In genomic region chr13:59910179-59911071, GRCm38 (mm10) we compare ENCODE assay signal across 12 mouse cellular contexts.
DNase-seq lines count a peak whose midpoint lies in the region; ATAC-seq and TF ChIP-seq lines count a peak whose summit lies in the region.
"Had no signal": no experiment of that assay in that cellular context is flagged by ENCODE, and none has a peak within 500 bp of the region (broad histone marks: within the 10 kb centered on the region; RNA-seq: fewer than 3 reads in every experiment).

No protein-coding gene starts in this region.

- H3K9me3 ChIP-seq in heart, embryonic 11.5 days (replicated peaks; ENCODE audit: control insufficient read depth, low read length): no peaks in the 10 kb centered on the region
- no peaks in the 10 kb centered on the region for H3K9me3 ChIP-seq in forebrain, embryonic 14.5 days (replicated peaks; ENCODE audit: control insufficient read depth, low read length)
- H3K9me3 ChIP-seq in hindbrain, postnatal 0 days (ENCODE audit: low read length): no peaks in the 10 kb centered on the region

- H3K27ac ChIP-seq in heart, embryonic 11.5 days (ENCODE audit: low read depth, low read length): no peak overlapping the region
- H3K27ac ChIP-seq in forebrain, embryonic 14.5 days (ENCODE audit: low read depth, low read length): peak overlapping the region; percentile 52
- no peak overlapping the region for H3K27ac ChIP-seq in hindbrain, postnatal 0 days
- H3K27ac ChIP-seq: liver, embryonic 14.5 days had no signal

- H3K36me3 ChIP-seq in heart, embryonic 11.5 days (ENCODE audit: control insufficient read depth, insufficient read depth, low read length): no peaks in the 10 kb centered on the region
- H3K36me3 ChIP-seq in forebrain, embryonic 14.5 days (ENCODE audit: control insufficient read depth, insufficient read depth, low read length): no peaks in the 10 kb centered on the region
- no peaks in the 10 kb centered on the region for H3K36me3 ChIP-seq in hindbrain, postnatal 0 days (ENCODE audit: insufficient read depth, low read length)

- no peak overlapping the region for H3K4me2 ChIP-seq in heart, embryonic 11.5 days
- H3K4me2 ChIP-seq in forebrain, embryonic 14.5 days (ENCODE audit: low read length): no peak overlapping the region
- H3K4me2 ChIP-seq in hindbrain, postnatal 0 days (ENCODE audit: low read depth, low read length): 0 out of 2 replicates have a peak overlapping the region, but pooled peaks have one; percentile 3

- DNase-seq in heart, adult 18-20 months: peak; percentile 22 to 37
- peak; percentile 56 for DNase-seq in Muller cell, postnatal 12 days (ENCODE audit: inconsistent ontology term)
- peak; percentile 56 for DNase-seq in forebrain, embryonic 14.5 days (ENCODE audit: low spot score)
- DNase-seq in hindbrain, postnatal 0 days (ENCODE audit: low spot score): peak; percentile 40
- no peak for DNase-seq in cerebellum, adult 18-20 months
- DNase-seq in adipocyte (ENCODE audit: low spot score): no peak
- DNase-seq: kidney, adult 2 months; right cerebral cortex, postnatal 14 days had no signal

- ATAC-seq in heart, embryonic 11.5 days (replicated peaks; ENCODE audit: insufficient number of reproducible peaks, low FRiP score, low TSS enrichment): no peak
- ATAC-seq in forebrain, embryonic 14.5 days: peak; percentile 50; the same call in 1 of the 2 replicates
- ATAC-seq in hindbrain, postnatal 0 days: peak; percentile 51; the same call in 1 of the 2 replicates
- ATAC-seq in CD4-positive, CD25-positive, alpha-beta regulatory T cell, adult 4 months: no peak

- 0 out of 2 replicates have a peak, but pooled peaks cover 5% of the 10 kb centered on the region for H3K4me1 ChIP-seq in heart, embryonic 11.5 days (ENCODE audit: control insufficient read depth, insufficient read depth, low read length)
- H3K4me1 ChIP-seq in forebrain, embryonic 14.5 days (ENCODE audit: control insufficient read depth, insufficient read depth, low read length): peaks cover 9% of the 10 kb centered on the region
- peaks cover 7% of the 10 kb centered on the region for H3K4me1 ChIP-seq in hindbrain, postnatal 0 days (ENCODE audit: insufficient read depth, low read length)

- no peak overlapping the region for H3K9ac ChIP-seq in heart, embryonic 11.5 days (ENCODE audit: low read depth, low read length)
- H3K9ac ChIP-seq in forebrain, embryonic 14.5 days (ENCODE audit: low read length): 0 out of 2 replicates have a peak overlapping the region, but pooled peaks have one; percentile 2
- no peak overlapping the region for H3K9ac ChIP-seq in hindbrain, postnatal 0 days (replicated peaks; ENCODE audit: low read length)
- H3K9ac ChIP-seq: liver, embryonic 14.5 days had no signal

- H3K4me3 ChIP-seq in heart, embryonic 11.5 days (ENCODE audit: low read depth, low read length): no peak overlapping the region
- H3K4me3 ChIP-seq in forebrain, embryonic 14.5 days (ENCODE audit: low read depth, low read length): no peak overlapping the region
- no peak overlapping the region for H3K4me3 ChIP-seq in hindbrain, postnatal 0 days (ENCODE audit: low read length)
- H3K4me3 ChIP-seq: erythroblast, embryonic 14.5 days had no signal

- TF ChIP-seq CTCF in hindbrain, postnatal 0 days (IDR thresholded peaks at IDR 0.05; ENCODE audit: low read depth): no peak

- 44% methylated on average over 8 of the region's 8 CpGs for WGBS in heart, embryonic 11.5 days (ENCODE audit: insufficient replicate concordance)
- 4% methylated on average over 8 of the region's 8 CpGs for WGBS in forebrain, embryonic 14.5 days
- 12% methylated on average over 8 of the region's 8 CpGs for WGBS in hindbrain, postnatal 0 days

- H3K27me3 ChIP-seq in heart, embryonic 11.5 days (ENCODE audit: control insufficient read depth, insufficient read depth, low read length): no peaks in the 10 kb centered on the region
- no peaks in the 10 kb centered on the region for H3K27me3 ChIP-seq in forebrain, embryonic 14.5 days (replicated peaks; ENCODE audit: control insufficient read depth, insufficient read depth, low read length)
- no peaks in the 10 kb centered on the region for H3K27me3 ChIP-seq in hindbrain, postnatal 0 days (ENCODE audit: insufficient read depth, low read length)

Comparison
In these comparisons a context has a peak if more than half of its experiments do, and no peak if none do; other contexts are left out.
1. DNase-seq: peak in heart, adult 18-20 months (2 of 2), Muller cell, postnatal 12 days (single experiment), forebrain, embryonic 14.5 days (single experiment) and hindbrain, postnatal 0 days (single experiment); none in cerebellum, adult 18-20 months (0 of 2) and adipocyte (single experiment).
2. ATAC-seq: peak in forebrain, embryonic 14.5 days (single experiment) and hindbrain, postnatal 0 days (single experiment); none in heart, embryonic 11.5 days (single experiment) and CD4-positive, CD25-positive, alpha-beta regulatory T cell, adult 4 months (single experiment).